Mouse (Mus musculus) heart, adult 2 months (tissue): ENCODE measurements around the gene Stip1.

ENCODE experiments used
- CTCF ChIP-seq: fragments of 200-600 bp; IDR thresholded peaks from 2 replicates; pipeline ENCODE4 v1.8.1; 2022; ENCODE audit warnings: antibody characterized with exemption, mild to moderate bottlenecking, moderate library complexity
- EP300 ChIP-seq: fragments of 200-500 bp; IDR thresholded peaks from 2 replicates; pipeline ENCODE4 v1.6.1; 2011; ENCODE audit warnings: low read depth, low read length, control low read depth; ENCODE audit not compliant: insufficient read depth
- POLR2A ChIP-seq: fragments of 200-500 bp; IDR thresholded peaks from 2 replicates; pipeline ENCODE4 v1.6.1; 2011; ENCODE audit warnings: mild to moderate bottlenecking, low read depth, low read length, control low read depth; ENCODE audit not compliant: insufficient read depth

DNA sequence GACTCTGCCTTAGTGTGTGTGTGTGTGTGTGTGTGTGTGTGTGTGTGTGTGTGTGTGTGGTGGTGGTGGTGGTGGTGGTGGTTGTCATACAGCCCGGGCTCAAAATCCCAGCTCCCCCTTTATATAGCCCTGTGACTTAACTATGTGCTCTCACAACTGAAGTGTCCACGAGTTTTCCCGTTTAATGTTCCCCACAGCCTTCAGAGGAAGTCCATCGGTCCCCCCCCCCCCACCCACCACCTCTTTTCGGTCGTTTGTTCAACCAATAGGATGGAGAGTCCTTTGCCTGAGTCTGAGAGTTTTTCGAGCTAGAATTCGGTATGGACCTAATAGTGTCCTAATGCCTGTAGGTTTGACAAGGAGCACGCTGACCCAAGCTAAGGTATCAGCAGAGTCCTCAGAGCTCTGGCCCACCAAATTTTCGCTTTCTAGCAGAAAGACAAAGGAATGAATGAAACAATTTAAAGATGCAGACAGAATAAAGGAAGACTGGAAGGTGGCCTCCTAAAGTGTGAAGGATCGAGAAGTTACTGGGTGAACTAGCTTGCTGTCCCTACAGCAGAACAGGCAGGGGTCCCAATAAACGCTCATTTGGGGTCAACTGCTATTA lies 66.1 kb downstream of the Stip1 start:
- TF ChIP-seq CTCF (no peak), POLR2A (no peak), EP300 (no peak)
